In the genomic region with DNA sequence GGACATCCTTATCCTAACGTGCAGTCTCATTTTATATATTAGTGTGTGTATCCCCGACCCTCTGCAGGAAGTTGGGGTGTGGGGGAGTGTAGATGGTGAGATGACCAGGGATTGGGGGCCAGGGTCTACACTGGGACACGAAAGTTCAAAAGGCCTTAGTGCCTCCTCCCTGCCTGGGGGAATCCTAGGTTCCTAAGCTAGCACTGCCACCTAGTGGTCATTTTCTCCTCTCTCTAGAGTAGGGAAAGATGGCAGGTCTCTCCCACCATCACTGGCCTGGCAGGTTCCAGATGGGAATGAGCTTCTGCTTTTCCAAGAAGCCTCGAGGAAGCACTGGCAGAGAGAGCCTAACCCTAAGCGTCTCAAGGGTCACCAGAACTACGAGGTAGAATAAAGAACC, we compare ENCODE assay signal across 8 mouse cellular contexts. TPM values are rescaled to one million over a fixed set of nuclear protein-coding genes. Genes with fewer than 3 reads are reported as not detected.
A peak's percentile ranks its signal among the peaks of the same experiment; 100 is the strongest.
DNase-seq lines count a peak whose midpoint lies in the region; ATAC-seq and TF ChIP-seq lines count a peak whose summit lies in the region.

No protein-coding gene starts in this region.

- peak; percentile 75 for TF ChIP-seq RAD21 in CH12.LX (IDR thresholded peaks at IDR 0.05; ENCODE audit: low read depth, low read length)

- H3K4me3 ChIP-seq in CH12.LX (replicated peaks in 1 of 3; ENCODE audit: low read depth in 2 of 3, low read length in 2 of 3, poor library complexity in 1 of 3), result no peak overlapping the region
- H3K4me3 ChIP-seq in cortical plate, adult 2 months (ENCODE audit: insufficient read depth, low read length), result no peak overlapping the region
- no peak overlapping the region for H3K4me3 ChIP-seq in heart, embryonic 11.5 days (ENCODE audit: low read depth, low read length)
- H3K4me3 ChIP-seq in liver, postnatal 0 days (ENCODE audit: low read depth, low read length), result no peak overlapping the region

- WGBS in heart, embryonic 11.5 days (ENCODE audit: insufficient replicate concordance), result 20% methylated on average over 6 of the region's 6 CpGs
- 29% methylated on average over 6 of the region's 6 CpGs for WGBS in liver, postnatal 0 days (ENCODE audit: insufficient replicate concordance)

- peak; percentile 57 to 81 for TF ChIP-seq CTCF in CH12.LX (conservative IDR thresholded peaks at IDR 0.05 in 1 of 2, IDR thresholded peaks at IDR 0.05 in 1 of 2; ENCODE audit: low read depth in 2 of 2, low read length in 2 of 2)
- TF ChIP-seq CTCF in cortical plate, adult 2 months (IDR thresholded peaks at IDR 0.05; ENCODE audit: extremely low read depth, insufficient read depth, low read length), result peak; percentile 85
- peak; percentile 75 for TF ChIP-seq CTCF in liver, postnatal 0 days (IDR thresholded peaks at IDR 0.05; ENCODE audit: low read depth)

- H3K9me3 ChIP-seq in CH12.LX (replicated peaks; ENCODE audit: low read length), result no peaks in the 10 kb centered on the region
- H3K9me3 ChIP-seq in heart, embryonic 11.5 days (replicated peaks; ENCODE audit: control insufficient read depth, low read length), result no peaks in the 10 kb centered on the region
- no peaks in the 10 kb centered on the region for H3K9me3 ChIP-seq in liver, postnatal 0 days (ENCODE audit: low read length)

- no peak overlapping the region for H3K4me2 ChIP-seq in CH12.LX (ENCODE audit: insufficient read depth, low read depth, poor library complexity, severe bottlenecking)
- H3K4me2 ChIP-seq in heart, embryonic 11.5 days, result no peak overlapping the region
- no peak overlapping the region for H3K4me2 ChIP-seq in liver, postnatal 0 days (ENCODE audit: low read depth, low read length)

- no peak overlapping the region for H3K9ac ChIP-seq in CH12.LX (ENCODE audit: insufficient read depth, low read depth)
- no peak overlapping the region for H3K9ac ChIP-seq in heart, embryonic 11.5 days (ENCODE audit: low read depth, low read length)
- no peak overlapping the region for H3K9ac ChIP-seq in liver, postnatal 0 days (replicated peaks)

- H3K4me1 ChIP-seq in CH12.LX (ENCODE audit: control insufficient read depth in 1 of 2, insufficient read depth in 2 of 2), result 0 out of 4 replicates have a peak, but pooled peaks cover 0 to 2% of the 10 kb centered on the region in 2 experiments
- H3K4me1 ChIP-seq in cortical plate, adult 2 months (ENCODE audit: control insufficient read depth, insufficient read depth, low read length), result no peaks in the 10 kb centered on the region
- H3K4me1 ChIP-seq in heart, embryonic 11.5 days (ENCODE audit: control insufficient read depth, insufficient read depth, low read length), result no peaks in the 10 kb centered on the region
- H3K4me1 ChIP-seq in liver, postnatal 0 days (ENCODE audit: insufficient read depth), result no peaks in the 10 kb centered on the region

- DNase-seq in CH12.LX (ENCODE audit: extremely low read depth) (peak; percentile 57), WW6 (ENCODE audit: low read depth, low spot score) (peak; percentile 61)
- peak; percentile 39 for DNase-seq in kidney, postnatal 14 days
- peak; percentile 35 for DNase-seq in liver, postnatal 0 days
- DNase-seq in retina, embryonic 14.5 days (ENCODE audit: low spot score), result peak; percentile 91

- peaks cover 50% of the 10 kb centered on the region for H3K27me3 ChIP-seq in CH12.LX (replicated peaks)
- H3K27me3 ChIP-seq in heart, embryonic 11.5 days (ENCODE audit: control insufficient read depth, insufficient read depth, low read length), result no peaks in the 10 kb centered on the region
- no peaks in the 10 kb centered on the region for H3K27me3 ChIP-seq in liver, postnatal 0 days (ENCODE audit: insufficient read depth, low read length)

- TF ChIP-seq POLR2A in CH12.LX (IDR thresholded peaks at IDR 0.05; ENCODE audit: low read depth, low read length), result no peak
- TF ChIP-seq POLR2A in cortical plate, adult 2 months (IDR thresholded peaks at IDR 0.05; ENCODE audit: extremely low read depth, insufficient read depth, low read length), result no peak

- 0 out of 2 replicates have a peak, but pooled peaks have one; percentile 35 for ATAC-seq in heart, embryonic 11.5 days (replicated peaks; ENCODE audit: insufficient number of reproducible peaks, low FRiP score, low TSS enrichment)
- no peak for ATAC-seq in liver, postnatal 0 days
- no peak for ATAC-seq in activated CD4-positive, CD25-positive, alpha-beta regulatory T cell, adult 4 months

- in situ Hi-C loops in CH12.LX (cut with MboI; ENCODE audit: low pct_ligation_motif_present, low pct_unique_long_range_greater_than_20kb, low sequenced_read_pairs), result no loop called here

- dilution Hi-C loops in CH12.LX (cut with MboI; ENCODE audit: extremely low pct_ligation_motif_present, extremely low pct_unique_long_range_greater_than_20kb, low sequenced_read_pairs), result no loop called here

- no peak for TF ChIP-seq EP300 in CH12.LX (IDR thresholded peaks at IDR 0.05; ENCODE audit: low read length)
- TF ChIP-seq EP300 in liver, postnatal 0 days (IDR thresholded peaks at IDR 0.05; ENCODE audit: low read depth), result no peak

- H3K36me3 ChIP-seq in CH12.LX (replicated peaks in 1 of 2; ENCODE audit: control insufficient read depth in 1 of 2, insufficient read depth in 1 of 2, low read length in 1 of 2), result no peaks in the 10 kb centered on the region
- H3K36me3 ChIP-seq in heart, embryonic 11.5 days (ENCODE audit: control insufficient read depth, insufficient read depth, low read length), result no peaks in the 10 kb centered on the region
- no peaks in the 10 kb centered on the region for H3K36me3 ChIP-seq in liver, postnatal 0 days (replicated peaks; ENCODE audit: insufficient read depth, low read length)

- no peak overlapping the region for H3K27ac ChIP-seq in CH12.LX (ENCODE audit: insufficient read depth, low read depth)
- H3K27ac ChIP-seq in cortical plate, adult 2 months (ENCODE audit: insufficient read depth, low read length), result no peak overlapping the region
- H3K27ac ChIP-seq in heart, embryonic 11.5 days (ENCODE audit: low read depth, low read length), result no peak overlapping the region
- no peak overlapping the region for H3K27ac ChIP-seq in liver, postnatal 0 days (ENCODE audit: low read depth)

- no peaks in the 10 kb centered on the region for H3K79me2 ChIP-seq in CH12.LX (replicated peaks; ENCODE audit: control insufficient read depth, extremely low read depth, insufficient read depth, poor library complexity, severe bottlenecking)

TF ChIP-seq in CH12.LX, 34 proteins besides CTCF, POLR2A, EP300 and RAD21:
- TF ChIP-seq SMC3 (IDR thresholded peaks at IDR 0.05; ENCODE audit: low read depth, low read length) (peak; percentile 60), TCF12 (IDR thresholded peaks at IDR 0.05; ENCODE audit: low read depth, low read length) (no peak)

RNA-seq across cellular contexts. Expression of gene Hmgxb4, which starts 57.8 kb away (rescaled TPM):
- total RNA-seq in CH12.LX (2012; rRNA removed), result 24.5 and 29.1 TPM in 2 replicates
- 33.2 and 33.4 TPM in 2 replicates for total RNA-seq in CH12.LX (2014; rRNA removed)
- polyA plus RNA-seq in CH12.LX (2012; ENCODE audit: insufficient read length, low read depth), result 23.3 and 23.6 TPM in 2 replicates
- 28.5 and 30.9 TPM in 2 replicates for polyA plus RNA-seq in cortical plate, adult 2 months (2012; rRNA removed)
- polyA plus RNA-seq in heart, embryonic 11.5 days (2014; fragmentation: Nextera tagmentation; extraction: Ambion mirVana), result 21.3 and 31.7 TPM in 2 replicates
- polyA plus RNA-seq in liver, postnatal 0 days (2015; fragmentation: Nextera tagmentation; extraction: Ambion mirVana), result 5.5 and 6.6 TPM in 2 replicates
- polyA plus RNA-seq in activated CD4-positive, CD25-positive, alpha-beta regulatory T cell, adult 4 months (2017; shearing (Covaris generic)), result 10 to 100 TPM; 32.9 to 42.2 TPM

Comparison
In these comparisons a context has a peak if more than half of its experiments do, and no peak if none do; other contexts are left out.
1. DNase-seq: peak in every context shown above with its lines; median percentile 91 in retina, embryonic 14.5 days; 61 in WW6; 57 in CH12.LX; 39 in kidney, postnatal 14 days; 35 in liver, postnatal 0 days.